Mouse (Mus musculus) kidney, embryonic 16.5 days (tissue): ENCODE results near the gene Ager. TPM values are rescaled to one million over a fixed set of nuclear protein-coding genes. Genes with fewer than 3 reads are reported as not detected.

Experiments used
- ATAC-seq: fragments of 200-750 bp; cut with Nextera tagmentation; 2 replicates; pipeline ENCODE4 v1.8.0; 2017; ENCODE audit warnings: moderate TSS enrichment; ENCODE audit not compliant: low FRiP score, low TSS enrichment
- H3K27ac ChIP-seq: fragments of 300-500 bp; sonication (generic); 2 replicates; pipeline ENCODE4 v1.5.1; 2014; ENCODE audit warnings: low read length
- H3K27me3 ChIP-seq: fragments of 300-500 bp; sonication (generic); 2 replicates; pipeline ENCODE4 v1.6.1; 2014; ENCODE audit warnings: low read length, control low read depth, mixed read lengths; ENCODE audit not compliant: insufficient read depth
- H3K36me3 ChIP-seq: fragments of 300-500 bp; sonication (generic); 2 replicates; pipeline ENCODE4 v1.6.1; 2014; ENCODE audit warnings: low read length, control low read depth, mixed read lengths; ENCODE audit not compliant: insufficient read depth
- H3K4me1 ChIP-seq: fragments of 300-500 bp; sonication (generic); 2 replicates; pipeline ENCODE4 v1.6.1; 2014; ENCODE audit warnings: low read length, control low read depth, mixed read lengths; ENCODE audit not compliant: insufficient read depth
- H3K4me2 ChIP-seq: fragments of 300-500 bp; sonication (generic); replicated peaks from 2 replicates; pipeline ENCODE4 v1.6.1; 2014; ENCODE audit warnings: low read depth, low read length
- H3K4me3 ChIP-seq: fragments of 300-500 bp; sonication (generic); 2 replicates; pipeline ENCODE4 v1.5.1; 2014; ENCODE audit warnings: mild to moderate bottlenecking, low read length
- H3K9ac ChIP-seq: fragments of 300-500 bp; sonication (generic); replicated peaks from 2 replicates; pipeline ENCODE4 v1.6.1; 2014; ENCODE audit warnings: low read length
- H3K9me3 ChIP-seq: fragments of 300-500 bp; sonication (generic); 2 replicates; pipeline ENCODE4 v1.6.1; 2016; ENCODE audit warnings: low read length, control low read depth
- WGBS: fragments of 180-500 bp; shearing (Covaris S2); extraction: QIAGEN DNeasy Blood & Tissue Kit; methylation state at CpG from one replicate; pipeline ENCODE4 v1.1.7; 2014; 5-methylcytosine and 5-hydroxymethylcytosine counted together
- polyA plus RNA-seq: library from polyadenylated mRNA; unstranded; fragments of >200 nt; fragmentation: Nextera tagmentation; extraction: Ambion mirVana; gene quantifications from 2 replicates; pipeline ENCODE4 v1.2.1, GENCODE M21; 2015

Ager gene
- polyA plus RNA-seq, 1 experiment from 2014 or later = 16.8 TPM

GRCm38 (mm10) chr17:34599891-34600290 is 2.2 kb downstream of the Ager start:
- no peak for ATAC-seq
- no peaks in the 10 kb centered on the region for H3K9me3 ChIP-seq
- H3K27ac ChIP-seq = no peak overlapping the region
- peaks cover 55% of the 10 kb centered on the region for H3K4me1 ChIP-seq
- H3K4me3 ChIP-seq = no peak overlapping the region
- H3K9ac ChIP-seq = no peak overlapping the region
- H3K27me3 ChIP-seq = no peaks in the 10 kb centered on the region
- WGBS = 80% methylated on average over 9 of the region's 9 CpGs
- peaks cover 27% of the 10 kb centered on the region for H3K36me3 ChIP-seq
- no peak overlapping the region for H3K4me2 ChIP-seq

DNA sequence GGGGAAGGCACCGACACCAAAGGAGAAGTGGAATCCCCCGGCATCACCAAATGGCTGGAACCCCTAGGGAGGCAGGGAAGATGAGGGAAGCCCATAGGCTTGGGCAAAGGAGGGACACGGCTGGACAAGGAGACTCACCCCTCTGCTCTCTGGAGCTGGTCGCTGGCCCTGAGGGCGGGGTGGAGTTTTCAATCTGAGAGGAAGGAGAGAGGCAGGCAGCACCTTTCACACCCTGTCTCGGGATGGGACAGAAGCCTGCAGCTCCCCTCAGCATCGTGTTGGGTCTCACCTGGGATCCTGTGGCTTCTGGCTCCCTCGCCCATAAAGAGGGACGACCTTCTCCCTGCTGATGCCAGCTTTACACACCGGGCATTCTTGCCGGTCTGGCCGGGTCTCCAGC is 4.1 kb downstream of the Ager start:
- H3K9ac ChIP-seq = no peak overlapping the region
- no peaks in the 10 kb centered on the region for H3K27me3 ChIP-seq
- no peak for ATAC-seq
- 84% methylated on average over 12 of the region's 12 CpGs for WGBS
- H3K4me3 ChIP-seq = no peak overlapping the region
- H3K9me3 ChIP-seq = no peaks in the 10 kb centered on the region
- H3K27ac ChIP-seq = no peak overlapping the region
- peaks cover 13% of the 10 kb centered on the region for H3K36me3 ChIP-seq
- H3K4me2 ChIP-seq = 0 out of 2 replicates have a peak overlapping the region, but pooled peaks have one; percentile 86
- H3K4me1 ChIP-seq = peaks cover 46% of the 10 kb centered on the region

GRCm38 (mm10) chr17:34603375-34604060 is 5.9 kb downstream of the Ager start, which contains the start of gene Rnf5:
TSS of gene Rnf5 (minus strand) at chr17:34603690.
- Histone ChIP-seq H3K9me3 (no peaks in the 10 kb centered on the region), H3K27ac (peak within 1 kb of the TSS; percentile 97), H3K9ac (peak within 1 kb of the TSS; percentile 90), H3K27me3 (no peaks in the 10 kb centered on the region), H3K36me3 (peaks cover 13% of the 10 kb centered on the region), H3K4me1 (peaks cover 48% of the 10 kb centered on the region), H3K4me3 (peak within 1 kb of the TSS; percentile 70), H3K4me2 (peak within 1 kb of the TSS; percentile 89)
- peak; percentile 97 for ATAC-seq
- WGBS = under 1% methylated on average over 30 of the region's 30 CpGs

- H3K4me1 ChIP-seq = peaks cover 51% of the 10 kb centered on the region
- peak within 1 kb of the TSS; percentile 97 for H3K27ac ChIP-seq
- H3K27me3 ChIP-seq = no peaks in the 10 kb centered on the region
- WGBS = 0% methylated on average over 35 of the region's 35 CpGs
- ATAC-seq = peak; percentile 92
- no peaks in the 10 kb centered on the region for H3K9me3 ChIP-seq
- H3K9ac ChIP-seq = peak within 1 kb of the TSS; percentile 90
- H3K36me3 ChIP-seq = peaks cover 13% of the 10 kb centered on the region
- peak within 1 kb of the TSS; percentile 89 for H3K4me2 ChIP-seq
- peak within 1 kb of the TSS; percentile 70 for H3K4me3 ChIP-seq
Measured at GRCm38 (mm10) chr17:34604061-34604508, 6.4 kb downstream of the Ager start, which contains the start of gene Agpat1. TSS of gene Agpat1 (plus strand) at chr17:34604262.

DNA sequence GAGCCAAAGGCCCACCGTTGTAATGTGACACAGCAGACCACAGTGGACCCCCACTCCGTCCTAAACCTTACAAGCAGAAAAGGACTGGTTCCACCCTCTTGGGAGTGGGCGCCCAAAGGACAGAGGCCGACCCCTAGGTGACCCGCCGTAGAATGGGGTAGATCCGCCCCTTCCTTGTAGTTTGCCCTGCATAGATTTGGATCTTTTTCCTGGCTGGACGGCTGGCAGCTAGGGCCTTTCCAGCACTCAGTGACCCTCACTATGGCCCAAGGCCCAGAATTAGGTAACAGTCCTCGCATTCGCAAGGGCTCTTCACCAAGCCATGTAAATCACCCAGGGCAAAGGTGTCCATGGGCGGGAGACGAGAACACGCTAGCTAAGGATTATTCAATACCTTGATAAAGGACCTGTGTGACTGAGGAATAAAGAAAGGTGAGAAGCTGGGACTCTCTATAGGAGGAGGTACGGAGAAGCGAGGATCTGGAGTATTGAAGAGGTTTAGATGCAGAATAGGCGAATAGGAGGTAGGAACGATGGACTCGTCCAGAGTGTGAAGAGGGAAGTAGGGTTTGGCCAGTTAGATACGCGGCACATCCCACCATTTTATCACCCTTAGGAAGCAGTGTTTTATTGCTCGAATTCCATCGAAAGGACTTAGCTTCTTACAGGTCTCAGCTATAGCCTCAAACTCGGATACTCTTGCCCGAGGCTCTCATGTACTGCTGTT is 7.0 kb downstream of the Ager start:
- Histone ChIP-seq H3K36me3 (peaks cover 13% of the 10 kb centered on the region), H3K9ac (peak overlapping the region; percentile 90), H3K4me1 (peaks cover 50% of the 10 kb centered on the region), H3K27ac (peak overlapping the region; percentile 97), H3K9me3 (no peaks in the 10 kb centered on the region), H3K4me2 (peak overlapping the region; percentile 89), H3K4me3 (peak overlapping the region; percentile 64), H3K27me3 (no peaks in the 10 kb centered on the region)
- 10% methylated on average over 24 of the region's 24 CpGs for WGBS
- no peak; the same call in none of the 2 replicates for ATAC-seq

DNA sequence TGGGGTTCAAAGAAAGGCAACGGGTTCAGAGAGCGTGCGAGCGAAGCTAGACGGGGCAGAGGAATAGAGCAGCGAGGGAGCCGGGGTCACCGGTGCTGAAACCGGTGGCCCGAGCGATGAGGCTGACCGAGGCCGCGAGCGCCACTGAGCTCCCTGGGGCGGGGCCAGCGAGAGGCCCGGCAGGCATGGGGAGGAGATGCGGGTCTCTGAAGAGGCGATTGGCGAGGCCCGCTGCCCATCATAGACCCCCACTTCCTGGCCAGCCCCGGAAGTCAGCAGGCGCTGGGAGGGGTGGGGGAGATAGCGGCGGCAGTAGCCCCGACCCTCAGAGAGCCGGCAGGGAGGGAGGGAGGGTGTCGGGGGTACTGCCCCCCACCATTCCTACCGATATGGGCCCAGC is 7.9 kb downstream of the Ager start:
- peaks cover 50% of the 10 kb centered on the region for H3K4me1 ChIP-seq
- no peaks in the 10 kb centered on the region for H3K27me3 ChIP-seq
- H3K9me3 ChIP-seq = no peaks in the 10 kb centered on the region
- H3K9ac ChIP-seq = peak overlapping the region; percentile 90
- WGBS = under 1% methylated on average over 26 of the region's 30 CpGs
- peak; percentile 46 for ATAC-seq
- peak overlapping the region; percentile 89 for H3K4me2 ChIP-seq
- H3K27ac ChIP-seq = peak overlapping the region; percentile 97
- H3K36me3 ChIP-seq = peaks cover 12% of the 10 kb centered on the region
- peak overlapping the region; percentile 64 for H3K4me3 ChIP-seq

GRCm38 (mm10) chr17:34606186-34607039 is 8.8 kb downstream of the Ager start:
- Histone ChIP-seq H3K27ac (peak overlapping the region; percentile 97), H3K4me2 (peak overlapping the region; percentile 89), H3K27me3 (no peaks in the 10 kb centered on the region), H3K9me3 (no peaks in the 10 kb centered on the region), H3K4me3 (peak overlapping the region; percentile 64), H3K36me3 (peaks cover 16% of the 10 kb centered on the region; the same call in 1 of the 2 replicates), H3K4me1 (peaks cover 50% of the 10 kb centered on the region), H3K9ac (peak overlapping the region; percentile 90)
- no peak for ATAC-seq
- WGBS = 10% methylated on average over 32 of the region's 32 CpGs

- Histone ChIP-seq H3K4me2 (no peak overlapping the region), H3K9ac (no peak overlapping the region; the same call in 1 of the 2 replicates), H3K9me3 (no peaks in the 10 kb centered on the region), H3K27ac (peak overlapping the region; percentile 47; the same call in 1 of the 2 replicates), H3K4me3 (no peak overlapping the region), H3K4me1 (peaks cover 40% of the 10 kb centered on the region), H3K36me3 (peaks cover 26% of the 10 kb centered on the region), H3K27me3 (no peaks in the 10 kb centered on the region)
- WGBS = 67% methylated on average over 7 of the region's 7 CpGs
- no peak for ATAC-seq
Measured at GRCm38 (mm10) chr17:34607997-34608396, 10.3 kb downstream of the Ager start.

GRCm38 (mm10) chr17:34611050-34611449 is 13.4 kb downstream of the Ager start:
- Histone ChIP-seq H3K9me3 (no peaks in the 10 kb centered on the region), H3K27me3 (no peaks in the 10 kb centered on the region), H3K27ac (no peak overlapping the region), H3K4me1 (peaks cover 29% of the 10 kb centered on the region), H3K9ac (no peak overlapping the region), H3K4me3 (no peak overlapping the region), H3K4me2 (no peak overlapping the region), H3K36me3 (peaks cover 50% of the 10 kb centered on the region)
- ATAC-seq = no peak
- 94% methylated on average over 8 of the region's 8 CpGs for WGBS
